Mouse (Mus musculus) kidney, postnatal 25 days (tissue): ENCODE measurements around the gene Hyal3.
A peak's percentile ranks its signal among the peaks of the same experiment; 100 is the strongest.

Experiments
- DNase-seq, 2 experiments: peaks; one replicate each; pipeline ENCODE4 v3.0.0; 2021; ENCODE audit warnings: mixed read lengths in 2 of 2

Hyal3 gene

DNA sequence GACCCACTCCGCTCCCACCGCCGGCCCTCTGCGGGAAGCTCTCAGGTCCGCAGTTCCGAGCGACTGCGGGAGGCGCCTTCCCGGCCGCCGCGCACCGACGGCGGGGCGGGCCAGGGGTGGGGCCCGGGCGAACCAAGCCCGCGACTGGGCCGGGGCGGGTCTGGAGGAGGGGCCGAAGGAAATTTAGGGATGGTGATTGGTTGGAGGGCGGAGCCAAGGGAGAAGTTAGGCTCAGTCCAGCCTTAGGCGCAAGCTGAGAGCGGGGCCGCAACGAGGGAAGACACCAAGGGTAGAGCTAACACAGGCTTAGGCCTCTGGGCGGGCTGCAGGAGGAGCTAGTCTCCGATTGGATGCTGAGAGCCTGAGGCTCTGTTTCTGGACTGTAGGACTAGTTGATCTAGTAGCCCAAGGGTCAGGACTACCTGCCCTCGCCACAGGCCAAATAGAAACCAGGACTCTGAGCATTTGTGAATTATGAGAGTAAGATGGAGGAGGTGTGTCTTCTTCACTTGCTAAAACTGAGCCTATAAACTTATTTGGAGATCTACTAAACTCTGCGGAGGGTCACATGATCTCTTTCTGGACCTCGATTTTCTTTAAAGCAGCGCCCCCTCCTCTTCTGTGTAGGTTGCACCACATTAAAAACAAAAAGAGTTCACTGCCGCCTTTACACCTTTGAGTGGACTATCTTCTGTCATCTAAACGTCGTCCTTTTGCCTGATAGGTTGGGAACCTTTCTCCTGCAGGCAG lies 54.8 kb downstream of the Hyal3 start, which contains the start of gene Gnai2:
TSS of gene Gnai2 (minus strand) at position 89 of the 750 bp plus-strand sequence.
- DNase-seq, result peak; percentile 97 to 99
